Mouse (Mus musculus): ENCODE measurements around the gene Lrfn3.
A peak's percentile ranks its signal among the peaks of the same experiment; 100 is the strongest.

The Lrfn3 gene

DNA sequence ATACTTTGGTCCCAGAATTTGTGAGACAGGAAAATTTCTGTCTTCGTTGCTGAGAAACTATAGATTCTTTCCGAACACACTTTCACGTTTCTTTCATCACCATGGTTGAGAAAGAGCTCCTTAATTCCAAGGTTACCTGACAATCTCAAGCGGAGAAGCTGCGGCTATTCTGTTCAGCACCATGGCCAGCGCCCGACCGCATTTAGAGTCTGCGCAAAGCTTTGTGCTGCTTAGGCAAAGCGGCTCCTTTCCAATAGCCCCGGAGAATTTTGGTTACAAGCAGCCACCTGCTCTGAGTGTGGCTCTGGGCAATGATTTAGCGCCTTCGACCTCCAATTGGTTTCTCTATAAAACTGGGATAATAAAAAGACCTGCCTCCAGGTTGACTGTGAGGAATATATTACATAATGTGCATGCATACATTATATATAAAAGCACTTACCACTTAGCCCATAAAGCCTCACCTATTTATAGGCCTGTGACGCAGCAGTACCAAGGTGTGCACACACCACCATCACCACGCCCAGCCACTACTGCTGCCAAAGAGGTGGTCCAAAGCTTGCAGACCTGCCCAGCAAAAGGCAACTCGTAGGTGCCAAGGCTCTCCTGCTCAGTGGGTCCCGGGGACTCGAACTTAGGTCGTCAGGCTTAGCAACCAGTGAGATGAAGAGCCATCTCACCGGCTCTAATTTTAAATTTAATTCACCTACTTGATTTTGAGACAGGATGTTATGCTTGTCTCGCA is 15.8 kb downstream of the Lrfn3 start:
- DNase-seq (ENCODE audit: extremely low spot score), result peak; percentile 63

DNA sequence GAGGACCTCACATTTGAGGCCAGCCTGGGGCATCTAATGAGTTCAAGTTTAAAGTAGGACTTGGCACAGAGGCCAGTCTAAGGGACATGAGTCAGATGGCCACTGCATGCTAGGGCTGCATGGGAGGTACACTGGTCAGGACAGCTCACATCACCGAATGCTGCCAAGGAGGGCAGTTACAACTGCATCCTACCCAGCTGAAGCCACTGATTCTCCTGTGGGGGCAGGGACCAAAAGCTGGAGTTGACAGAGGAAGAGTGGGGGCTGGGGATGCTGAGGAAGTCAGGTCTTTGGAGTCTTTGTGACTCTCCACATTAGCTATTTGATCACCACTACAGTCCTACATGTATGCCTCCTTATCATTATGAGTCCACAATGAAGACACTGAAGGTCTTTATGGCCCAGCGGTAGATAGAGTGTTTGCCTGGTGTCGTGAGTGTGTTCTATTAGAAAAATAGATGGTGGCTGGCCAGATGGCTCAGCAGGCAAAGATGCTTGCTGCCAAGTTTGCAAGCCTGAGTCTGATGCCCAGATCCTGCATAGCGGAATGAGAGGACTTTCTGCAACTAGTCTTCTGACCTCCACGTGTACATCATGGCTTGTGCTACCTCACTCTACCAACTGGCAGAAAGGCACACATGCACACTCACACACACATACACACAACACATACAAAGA is 23.0 kb downstream of the Lrfn3 start:
- DNase-seq (ENCODE audit: extremely low spot score), result no peak

DNA sequence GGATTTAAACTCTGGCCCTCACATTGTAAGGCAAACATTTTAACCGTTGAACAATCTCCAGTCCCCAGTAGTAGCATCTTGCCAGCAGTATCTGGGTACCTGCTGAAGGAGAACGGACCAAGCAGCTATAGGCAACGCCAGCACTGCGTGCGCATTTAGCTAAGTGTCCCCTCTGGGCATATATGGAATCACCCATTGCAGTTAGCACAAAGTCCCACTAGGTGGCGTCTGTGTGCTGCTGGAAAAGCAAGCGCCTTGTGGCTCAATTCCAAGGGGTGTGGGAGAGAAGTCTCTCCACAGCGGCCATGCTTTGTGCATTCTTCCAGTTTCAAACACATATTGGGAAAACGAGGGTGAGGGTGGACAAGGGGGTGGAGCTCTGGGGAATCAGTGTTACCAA is 26.2 kb downstream of the Lrfn3 start:
- peak; percentile 81 for DNase-seq (ENCODE audit: extremely low spot score)

DNA sequence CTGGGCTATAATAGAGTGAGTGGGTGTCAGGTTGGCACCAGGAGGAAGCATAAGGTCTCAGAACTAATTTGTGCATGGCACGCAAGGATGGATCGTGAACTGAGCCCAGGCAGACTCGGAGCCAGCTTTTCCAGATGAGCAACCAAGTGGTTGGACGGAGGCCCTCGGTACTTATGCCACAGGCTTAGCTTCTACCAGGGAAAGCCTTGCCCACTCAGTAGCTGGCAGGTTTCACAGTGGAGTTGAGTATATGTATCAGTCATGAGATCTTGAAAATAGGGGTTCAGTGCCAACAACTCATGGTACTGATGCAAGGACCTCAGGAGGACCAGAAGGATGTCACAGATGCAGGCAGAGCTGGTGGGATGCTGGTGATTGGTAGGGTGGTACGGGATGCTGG is 26.9 kb downstream of the Lrfn3 start:
- DNase-seq (ENCODE audit: extremely low spot score), result no peak

DNA sequence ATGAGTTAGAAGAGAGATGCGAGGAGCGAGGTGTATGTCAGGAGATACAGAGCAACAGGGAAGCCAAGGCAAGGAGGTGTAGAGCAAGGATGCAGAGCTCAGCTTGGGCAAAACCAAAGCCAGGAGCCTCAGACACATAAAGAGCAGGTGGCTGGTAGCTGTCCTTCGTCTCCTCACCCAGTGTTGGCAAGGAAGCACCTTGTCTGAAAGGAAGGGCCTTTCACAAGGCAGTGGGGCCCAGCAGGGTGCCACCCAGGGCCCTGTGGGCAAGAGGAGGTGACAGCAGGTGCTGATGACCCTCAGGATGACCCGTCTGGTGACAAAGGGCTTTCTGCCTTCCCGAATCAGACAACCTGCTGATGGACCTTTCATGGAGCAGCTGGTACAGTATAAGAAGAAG is 28.0 kb downstream of the Lrfn3 start:
- DNase-seq (ENCODE audit: extremely low spot score), result no peak

DNA sequence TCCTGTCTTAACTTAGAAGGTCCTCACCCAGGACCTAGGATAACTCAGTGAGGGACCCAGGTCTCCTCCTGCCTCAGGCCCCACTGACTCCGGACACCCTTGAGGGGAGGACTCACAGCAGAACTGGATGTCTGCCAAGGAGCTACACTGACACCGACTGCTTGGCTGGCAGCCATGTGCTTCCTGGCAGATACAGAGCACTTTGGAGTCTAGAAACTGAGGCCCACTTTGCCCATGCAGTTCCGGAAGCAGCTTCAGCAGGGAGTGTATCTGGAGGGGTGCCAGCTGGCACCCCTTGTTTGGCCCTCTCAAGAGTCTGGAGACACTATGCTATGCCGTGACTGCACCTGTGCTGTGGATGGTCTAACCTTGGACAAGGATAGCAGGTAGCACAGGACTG is 29.1 kb downstream of the Lrfn3 start:
- DNase-seq (ENCODE audit: extremely low spot score), result no peak

DNA sequence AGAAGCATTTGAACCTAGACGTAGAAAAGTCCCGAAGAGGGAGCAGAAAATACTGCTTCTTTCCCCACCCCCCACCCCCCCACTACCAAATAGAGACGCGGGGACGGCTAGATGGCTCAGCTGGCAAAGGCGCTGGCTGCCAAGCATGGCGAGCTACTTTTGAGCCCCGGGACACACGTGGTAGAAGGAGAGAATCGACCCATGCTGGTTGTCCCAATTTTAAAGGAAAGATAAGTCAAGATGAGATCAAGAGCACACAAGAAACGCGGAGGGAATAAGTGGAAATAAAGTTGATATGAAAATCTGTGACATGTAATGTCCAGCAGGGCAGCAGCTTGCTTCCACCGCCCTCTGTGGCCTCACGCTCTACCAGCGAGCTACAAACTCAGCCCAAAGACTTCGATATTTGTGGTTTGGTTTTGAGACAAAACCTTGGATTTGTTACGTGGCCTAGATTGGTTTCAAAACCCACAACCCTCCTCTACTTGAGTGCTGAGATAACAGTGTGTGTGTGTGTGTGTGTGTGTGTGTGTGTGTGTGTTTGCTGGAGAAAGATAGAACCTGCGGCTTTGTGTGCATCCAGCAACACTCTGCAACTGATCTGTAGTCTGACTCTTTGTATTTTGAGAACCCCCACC is 29.8 kb downstream of the Lrfn3 start:
- no peak for DNase-seq (ENCODE audit: extremely low spot score)

DNA sequence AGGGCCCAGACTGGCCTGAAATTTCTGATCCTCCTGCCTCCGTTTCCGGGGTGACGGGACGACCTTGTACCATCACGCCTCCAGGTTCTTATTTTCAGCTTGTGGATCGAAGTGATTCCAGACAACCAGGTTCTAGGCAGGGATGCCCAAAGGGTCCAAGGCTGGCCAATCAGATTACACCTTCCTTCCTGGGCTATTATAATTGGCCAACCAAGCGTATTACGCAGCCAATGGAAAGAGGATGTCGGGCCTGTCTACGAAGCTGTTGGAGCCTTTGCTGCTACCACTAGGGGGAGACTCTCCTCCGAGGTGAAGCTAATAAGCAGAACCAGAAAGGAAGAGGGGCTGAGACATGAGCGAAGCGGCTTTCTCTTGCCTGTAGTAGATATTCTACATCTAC is 30.7 kb downstream of the Lrfn3 start:
- peak; percentile 82 for DNase-seq (ENCODE audit: extremely low spot score)

DNA sequence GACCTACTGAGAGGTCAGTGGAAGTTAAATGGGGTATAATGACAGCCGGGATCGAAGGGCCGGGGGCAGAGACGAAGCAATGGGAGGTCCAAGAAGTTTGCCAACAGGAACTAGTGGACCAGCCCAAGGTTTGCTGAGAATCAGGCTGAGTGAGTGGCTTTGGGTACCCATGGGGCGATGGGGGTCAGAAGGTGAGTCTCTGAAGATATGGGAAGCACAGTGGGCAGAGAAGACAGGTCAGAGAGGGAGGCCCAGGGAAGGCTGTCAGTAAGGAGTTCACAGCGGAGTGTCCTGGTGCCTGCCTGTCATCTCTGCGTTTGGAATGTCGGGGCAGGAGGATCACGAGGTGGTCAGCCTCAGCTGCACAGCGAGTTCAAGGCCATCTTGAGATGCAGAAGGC is 34.2 kb downstream of the Lrfn3 start:
- no peak for DNase-seq (ENCODE audit: extremely low spot score)

DNA sequence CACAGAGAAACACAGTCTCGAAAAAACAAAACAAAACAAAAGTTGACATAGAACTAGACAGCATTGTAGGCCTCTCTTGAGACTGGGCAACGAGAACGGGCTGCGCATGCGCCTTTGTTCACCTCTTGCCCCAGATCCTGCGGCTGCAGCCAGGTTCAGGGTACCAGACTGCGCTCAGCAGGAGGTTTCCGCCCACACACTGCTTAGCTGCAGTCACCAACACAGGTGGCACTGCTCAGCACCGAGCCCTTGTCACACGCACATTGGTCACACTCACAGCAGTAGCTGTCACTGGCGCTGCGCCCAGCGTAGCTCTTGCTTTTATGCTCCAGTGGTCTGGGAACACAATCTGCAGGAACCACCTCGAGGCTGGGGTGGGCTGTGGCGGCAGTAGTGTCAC is 35.4 kb downstream of the Lrfn3 start:
- DNase-seq (ENCODE audit: extremely low spot score), result no peak

DNA sequence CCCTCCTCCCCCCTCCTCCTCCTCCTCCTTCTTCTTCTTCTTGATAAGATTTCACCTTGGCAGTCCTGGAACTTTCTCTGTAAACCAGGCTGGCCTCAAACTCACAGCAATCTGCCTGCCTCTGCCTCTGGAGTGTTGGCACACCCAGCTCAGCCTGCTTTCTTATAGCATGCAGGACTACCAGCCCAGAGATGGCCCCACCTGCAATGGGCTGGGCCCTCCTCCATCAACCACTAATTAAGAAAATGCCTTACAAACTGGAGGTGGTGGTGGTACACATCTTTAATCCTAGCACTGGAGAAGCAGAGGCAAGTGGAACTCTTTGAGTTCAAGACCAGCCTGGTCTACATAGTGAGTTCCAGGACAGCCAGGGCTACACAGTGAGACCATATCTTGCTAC is 36.1 kb downstream of the Lrfn3 start:
- DNase-seq (ENCODE audit: extremely low spot score), result no peak

DNA sequence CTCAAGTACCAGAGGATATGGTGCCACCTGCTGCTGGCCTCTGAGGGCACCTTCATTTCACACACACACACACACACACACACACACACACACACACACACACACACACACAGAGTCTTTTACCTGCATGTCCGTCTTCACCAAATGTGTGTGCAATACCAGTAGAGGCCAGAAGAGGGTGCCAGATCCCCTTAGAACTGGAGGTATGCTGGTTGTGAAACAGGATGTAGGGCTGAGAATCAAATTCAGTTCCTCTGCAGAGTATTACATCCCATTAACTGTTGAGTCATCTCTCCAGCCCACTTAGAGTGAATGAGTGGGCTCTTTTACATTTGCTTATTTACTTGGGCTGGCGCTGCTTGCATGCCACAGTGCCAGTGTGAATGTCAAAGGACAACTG is 37.2 kb downstream of the Lrfn3 start:
- peak; percentile 62 for DNase-seq (ENCODE audit: extremely low spot score)

DNA sequence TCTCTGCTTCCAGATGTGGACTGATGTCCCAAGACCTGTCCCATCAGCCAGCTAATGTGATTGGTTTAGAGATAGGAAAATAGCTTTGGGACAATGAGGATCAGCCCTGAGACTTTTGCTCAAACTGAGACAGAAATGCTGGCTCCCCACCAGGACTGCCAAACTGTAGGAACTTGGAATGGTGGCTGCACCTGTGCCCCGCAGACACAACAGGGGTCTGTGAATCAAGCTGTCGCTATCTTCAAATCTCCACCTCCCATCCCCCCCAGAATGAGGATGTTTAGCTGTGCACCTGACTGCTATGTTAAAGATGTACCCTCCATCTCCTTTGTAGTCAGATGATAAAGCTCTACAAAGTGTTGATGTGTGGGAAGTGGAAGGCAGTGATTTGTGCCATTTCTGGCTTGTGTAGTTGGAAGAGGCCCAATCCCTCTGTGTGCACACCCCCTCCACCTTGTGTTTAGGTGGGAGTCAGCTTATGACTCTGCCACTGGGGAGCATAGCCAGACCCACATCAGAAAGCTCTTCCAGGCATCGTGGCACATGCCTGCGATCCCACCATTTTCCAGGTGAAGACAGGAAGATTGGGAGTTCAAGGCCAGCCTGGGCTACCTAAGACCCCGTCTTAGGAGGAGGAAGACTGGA is 38.1 kb downstream of the Lrfn3 start:
- no peak for DNase-seq (ENCODE audit: extremely low spot score)

DNA sequence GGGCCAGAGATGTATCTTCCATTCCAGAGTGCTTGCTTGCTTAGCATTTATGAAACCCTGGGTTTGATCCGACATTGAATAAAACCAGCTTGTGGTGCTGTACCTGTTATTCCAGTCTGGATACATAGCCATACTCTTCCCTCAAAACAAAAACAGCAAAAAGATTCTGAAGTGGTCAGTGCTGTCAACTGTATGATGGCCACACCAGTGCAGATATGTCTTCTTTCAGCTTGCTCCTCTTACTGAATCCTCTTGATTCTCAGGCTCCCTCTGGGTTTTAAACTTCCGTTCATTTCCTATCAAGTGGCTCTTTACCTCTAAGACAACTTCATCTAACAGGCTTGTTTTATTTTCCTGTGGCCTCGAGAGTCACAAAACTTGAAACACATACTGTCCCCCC is 38.8 kb downstream of the Lrfn3 start, which contains the start of gene Sdhaf1:
TSS of gene Sdhaf1 (minus strand) at position 101 of the 400 bp plus-strand sequence.
- DNase-seq (ENCODE audit: extremely low spot score), result no peak

DNA sequence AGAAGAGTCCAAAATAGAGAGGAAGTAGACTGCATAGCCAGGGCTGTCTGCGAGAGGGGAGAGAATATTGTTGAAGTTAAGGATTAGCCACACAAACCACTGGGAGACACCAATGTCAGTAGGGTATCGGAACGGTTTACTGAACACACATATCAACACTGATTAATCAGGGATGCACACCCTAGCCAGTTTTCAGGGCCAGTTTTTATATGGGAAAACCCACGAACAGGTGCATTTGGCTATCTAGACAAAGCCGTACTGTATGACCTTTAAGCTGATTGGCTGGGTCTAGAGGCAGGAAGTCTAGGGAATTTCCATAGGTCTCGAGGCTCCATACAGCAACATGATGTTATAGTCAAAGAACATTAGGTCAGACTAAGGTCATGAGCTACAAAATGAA is 39.7 kb downstream of the Lrfn3 start:
- no peak for DNase-seq (ENCODE audit: extremely low spot score)

DNA sequence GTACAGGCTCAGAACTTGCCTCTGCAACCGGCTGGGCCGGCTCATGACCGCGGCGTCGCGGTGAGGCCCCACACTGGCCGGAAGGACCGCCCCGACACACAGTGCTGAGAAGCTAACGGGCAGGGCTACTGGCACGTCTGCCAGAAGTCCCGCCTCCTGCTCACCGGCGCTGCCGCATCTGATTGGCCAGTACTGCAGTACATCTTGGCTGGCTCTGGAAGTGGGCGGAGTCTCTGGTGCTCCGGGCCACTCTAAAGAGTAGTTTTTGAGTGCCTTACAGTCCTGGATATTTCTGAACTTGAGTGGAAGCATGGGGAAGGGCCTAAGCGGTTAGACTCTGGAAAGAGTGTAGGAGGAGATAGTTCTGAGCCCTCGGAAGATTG is 40.3 kb downstream of the Lrfn3 start:
- DNase-seq (ENCODE audit: extremely low spot score), result peak; percentile 94

DNA sequence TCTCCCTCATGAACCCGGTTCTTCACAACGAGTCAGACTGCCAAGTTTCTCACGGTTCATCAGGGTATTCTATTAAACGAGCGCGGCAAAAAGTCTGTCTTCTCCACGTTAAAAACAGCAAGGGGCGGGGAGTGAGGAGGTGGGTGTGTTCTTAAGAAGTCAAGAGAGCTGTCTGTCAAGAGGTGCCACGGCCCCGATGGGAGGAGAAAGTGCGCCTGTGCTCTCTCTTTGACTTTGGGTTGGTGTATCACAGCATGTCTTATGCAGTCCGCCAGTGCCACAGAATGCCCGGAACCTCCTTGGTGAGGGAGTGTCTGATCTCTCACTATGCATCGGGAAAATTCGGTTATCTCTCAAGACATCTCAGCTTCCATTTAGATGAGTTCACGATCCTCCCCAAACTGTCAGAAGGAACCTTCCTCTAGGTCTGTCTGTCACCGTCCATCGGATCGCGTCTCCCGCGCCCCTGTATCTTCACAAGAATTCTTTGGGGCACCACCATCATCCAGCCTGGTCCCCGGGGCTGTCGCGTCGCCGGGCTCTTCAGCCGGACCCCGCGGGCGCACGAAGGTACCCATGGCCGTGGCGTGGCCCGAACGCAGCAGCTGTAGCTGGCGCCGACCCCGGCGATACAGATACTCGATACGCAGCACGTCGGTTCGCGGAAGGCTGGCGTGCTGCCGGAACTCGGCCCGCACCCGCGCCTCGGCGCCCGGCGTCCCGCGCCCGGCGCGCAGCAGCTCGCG is 40.9 kb downstream of the Lrfn3 start, which contains the start of gene E130208F15Rik:
TSS of gene E130208F15Rik (plus strand) at position 202 of the 746 bp plus-strand sequence.
- peak; percentile 62 for DNase-seq (ENCODE audit: extremely low spot score)

DNA sequence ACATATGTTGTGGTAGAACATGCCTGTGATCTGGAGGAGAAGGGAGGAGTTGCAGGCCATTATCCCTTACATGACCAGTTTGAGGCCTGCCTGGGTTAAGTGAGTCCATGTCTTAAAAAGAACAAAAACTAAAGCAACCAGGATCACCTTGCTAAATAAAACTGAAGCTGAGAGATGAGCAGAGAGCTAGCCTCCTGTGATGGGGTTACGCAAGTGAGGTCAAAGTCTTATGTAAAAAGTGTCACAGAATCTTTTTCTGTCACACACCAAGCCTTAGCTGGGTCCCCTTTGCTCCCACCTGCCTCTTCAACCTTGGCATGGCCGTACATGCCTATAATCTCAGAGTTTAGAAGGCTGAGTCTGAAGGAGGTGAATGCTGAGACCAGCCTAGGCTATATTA is 41.6 kb downstream of the Lrfn3 start:
- no peak for DNase-seq (ENCODE audit: extremely low spot score)

DNA sequence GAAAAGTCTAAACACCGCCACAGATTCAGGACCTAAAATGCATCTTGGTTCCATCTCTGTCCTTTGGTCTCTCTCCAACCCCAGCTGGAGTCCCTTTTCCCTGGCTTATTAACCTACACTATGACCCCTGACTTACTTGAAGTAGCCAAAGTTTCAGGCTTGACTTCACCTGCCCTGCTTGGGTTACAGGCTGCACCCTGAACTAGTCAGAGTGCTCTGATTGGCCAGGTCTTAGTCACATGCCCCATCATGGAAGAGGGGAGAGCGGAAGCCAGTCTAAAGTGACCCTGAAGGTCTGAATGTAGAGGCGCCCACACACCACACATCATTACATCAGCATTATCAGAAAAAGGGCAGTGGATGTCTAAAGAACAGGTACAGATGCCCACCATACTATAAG is 44.4 kb downstream of the Lrfn3 start:
- DNase-seq (ENCODE audit: extremely low spot score), result no peak

DNA sequence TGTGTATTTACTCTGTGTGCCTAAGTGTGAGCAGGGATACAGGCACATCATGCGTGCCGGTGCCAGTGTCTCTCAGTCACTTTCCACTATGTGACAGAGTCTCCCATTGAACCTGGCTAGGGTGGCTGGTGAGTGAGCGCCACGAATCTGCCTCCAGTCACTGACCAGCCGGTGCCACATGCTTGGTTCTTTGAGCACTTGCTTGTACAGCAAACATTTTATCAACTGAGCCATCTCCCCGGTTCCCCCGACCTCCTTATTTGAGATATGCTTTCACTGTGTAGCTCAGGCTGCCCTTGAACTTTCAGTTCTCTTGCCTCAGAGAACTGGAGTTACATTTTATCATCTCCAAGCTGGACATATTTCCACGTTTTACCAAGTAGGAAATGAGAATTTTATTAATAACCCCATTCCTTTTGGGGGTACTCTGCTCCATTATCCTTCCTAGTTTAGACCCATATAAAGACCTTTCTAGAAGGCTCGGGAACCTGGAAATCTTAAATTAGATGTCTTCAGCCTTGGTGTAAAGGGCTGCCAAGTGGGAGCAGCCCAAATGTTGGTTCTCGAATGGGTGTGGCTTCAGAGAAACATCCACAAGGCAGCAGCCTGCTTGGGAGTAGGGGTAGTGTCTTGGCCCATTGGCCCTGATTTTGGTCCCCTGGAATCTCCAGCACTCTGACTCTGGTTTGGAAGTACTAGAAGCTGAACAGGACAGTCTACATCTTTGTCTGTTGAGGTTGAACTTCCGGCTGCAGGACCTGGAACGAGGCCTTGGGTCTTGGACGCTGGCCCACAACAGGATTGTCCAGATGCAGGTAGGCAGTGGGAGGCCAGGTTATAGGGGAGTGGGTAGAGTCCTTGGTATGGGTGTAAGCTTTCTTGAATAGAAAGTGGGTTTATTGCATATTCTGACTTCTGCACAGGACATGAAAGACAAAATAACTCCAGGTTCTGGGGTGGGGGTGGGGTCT is 46.7 kb downstream of the Lrfn3 start:
- no peak for DNase-seq (ENCODE audit: extremely low spot score)
